41 mouse cellular contexts compared by ENCODE assay signal in genomic region chr10:19567481-19567880, GRCm38 (mm10). TPM values are rescaled to one million over a fixed set of nuclear protein-coding genes. Genes with fewer than 3 reads are reported as not detected.
"Had no signal": no experiment of that assay in that cellular context is flagged by ENCODE, and none has a peak within 500 bp of the region (broad histone marks: within the 10 kb centered on the region; RNA-seq: fewer than 3 reads in every experiment).

No protein-coding gene starts in this region.

- ATAC-seq: hindbrain, embryonic 16.5 days; inflammation-experienced regulatory T-cells, adult 6 months; intestine, embryonic 15.5 days; intestine, postnatal 0 days; liver, embryonic 12.5 days had no signal

- H3K36me3 ChIP-seq: heart, embryonic 12.5 days; hindbrain, embryonic 10.5 days; hindbrain, embryonic 12.5 days; intestine, embryonic 15.5 days; limb, embryonic 13.5 days; limb, embryonic 15.5 days; liver, embryonic 12.5 days had no signal

- H3K4me3 ChIP-seq: gastrocnemius, adult 2 months; heart, adult 2 months; heart, embryonic 12.5 days; hindbrain, embryonic 10.5 days; hindbrain, embryonic 12.5 days; intestine, embryonic 15.5 days; limb, embryonic 13.5 days; limb, embryonic 15.5 days; liver, embryonic 12.5 days had no signal

- H3K27me3 ChIP-seq: heart, embryonic 12.5 days; hindbrain, embryonic 12.5 days; intestine, embryonic 15.5 days; limb, embryonic 13.5 days; limb, embryonic 15.5 days; liver, embryonic 12.5 days had no signal

- DNase-seq: gastrocnemius, adult 2 months; gastrocnemius, postnatal 10 days; gastrocnemius, postnatal 25 days; heart, adult 2 months; heart, postnatal 10 days; heart, postnatal 4 days; kidney, adult 18-20 months; kidney, adult 8-10 months; kidney, postnatal 10 days; kidney, postnatal 36 days; layer of hippocampus, adult 9-11 months; layer of hippocampus, postnatal 36 days; left cerebral cortex, postnatal 4 days had no signal

- H3K9ac ChIP-seq: heart, embryonic 12.5 days; hindbrain, embryonic 12.5 days; hindbrain, embryonic 14.5 days; intestine, embryonic 15.5 days; limb, embryonic 13.5 days; limb, embryonic 15.5 days; liver, embryonic 12.5 days; liver, embryonic 14.5 days had no signal

- H3K9me3 ChIP-seq: heart, embryonic 12.5 days; hindbrain, embryonic 12.5 days; intestine, embryonic 15.5 days; limb, embryonic 13.5 days; limb, embryonic 15.5 days; liver, embryonic 12.5 days had no signal

- H3K4me1 ChIP-seq: heart, embryonic 12.5 days; hindbrain, embryonic 10.5 days; hindbrain, embryonic 12.5 days; intestine, embryonic 15.5 days; limb, embryonic 13.5 days; limb, embryonic 15.5 days had no signal

- H3K4me2 ChIP-seq: heart, embryonic 12.5 days; hindbrain, embryonic 12.5 days; hindbrain, embryonic 14.5 days; intestine, embryonic 15.5 days; limb, embryonic 13.5 days; limb, embryonic 15.5 days; liver, embryonic 12.5 days had no signal

- H3K27ac ChIP-seq: gastrocnemius, adult 2 months; heart, adult 2 months; hindbrain, embryonic 10.5 days; hindbrain, embryonic 12.5 days; hindbrain, embryonic 14.5 days; intestine, embryonic 15.5 days; limb, embryonic 13.5 days; limb, embryonic 15.5 days; liver, embryonic 12.5 days; liver, embryonic 14.5 days had no signal

RNA-seq across cellular contexts. Expression of gene Il22ra2, which starts 54.3 kb away (rescaled TPM):
- total RNA-seq: gastrocnemius, adult 2 months; gastrocnemius, postnatal 10 days; gastrocnemius, postnatal 25 days; gastrocnemius, postnatal 4 days; heart, adult 2 months; heart, postnatal 10 days; heart, postnatal 25 days; heart, postnatal 4 days; layer of hippocampus, adult 18-20 months; layer of hippocampus, adult 8-10 months; layer of hippocampus, postnatal 14 days; layer of hippocampus, postnatal 36 days; left cerebral cortex, adult 18-20 months; left cerebral cortex, adult 8-10 months; left cerebral cortex, postnatal 10 days; left cerebral cortex, postnatal 25 days; left cerebral cortex, postnatal 4 days; liver, adult 2 months had no signal
- polyA plus RNA-seq: heart, adult 2 months; heart, embryonic 12.5 days; heart, embryonic 14.5 days; heart, embryonic 16.5 days; hindbrain, embryonic 10.5 days; hindbrain, embryonic 12.5 days; hindbrain, embryonic 14.5 days; hindbrain, embryonic 16.5 days; intestine, embryonic 15.5 days; kidney, embryonic 14.5 days; kidney, embryonic 16.5 days; limb, embryonic 11.5 days; limb, embryonic 13.5 days; liver, adult 2 months; liver, embryonic 12.5 days; liver, embryonic 16.5 days had no signal
